Mouse (Mus musculus) duodenum, adult 2 months (tissue): ENCODE measurements around the gene Olfr538. TPM values are rescaled to one million over a fixed set of nuclear protein-coding genes. Genes with fewer than 3 reads are reported as not detected.

Experiments used
- polyA plus RNA-seq: library from polyadenylated mRNA; depleted of rRNA; stranded (reverse); fragments of >200 nt; gene quantifications from 2 replicates; pipeline ENCODE4 v1.2.3, GENCODE M21; 2012; ENCODE audit warnings: low replicate concordance; rRNA removed

The Olfr538 gene
- polyA plus RNA-seq, result not detected in 2 replicates

DNA sequence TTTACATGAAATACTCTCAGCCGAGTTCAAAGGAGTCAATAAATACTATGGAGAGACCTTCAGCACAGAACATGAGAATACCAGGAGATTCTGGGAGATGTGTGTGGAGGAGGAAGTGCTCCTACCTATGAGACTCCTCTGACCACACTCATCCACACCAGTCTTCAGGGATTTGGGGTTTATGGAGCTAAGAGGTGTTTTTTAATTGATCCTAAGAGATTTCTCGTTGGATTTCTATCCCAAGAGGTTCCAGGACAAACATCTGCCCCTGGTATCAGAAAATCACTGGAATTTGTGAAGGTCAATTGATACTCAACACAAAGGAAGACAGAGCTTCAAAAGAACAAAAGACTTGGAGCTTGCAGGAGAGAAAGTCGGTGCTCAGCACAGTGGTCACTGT, at the start of gene Olfr538:
TSS of gene Olfr538 (plus strand) at position 301 of the 400 bp plus-strand sequence.

DNA sequence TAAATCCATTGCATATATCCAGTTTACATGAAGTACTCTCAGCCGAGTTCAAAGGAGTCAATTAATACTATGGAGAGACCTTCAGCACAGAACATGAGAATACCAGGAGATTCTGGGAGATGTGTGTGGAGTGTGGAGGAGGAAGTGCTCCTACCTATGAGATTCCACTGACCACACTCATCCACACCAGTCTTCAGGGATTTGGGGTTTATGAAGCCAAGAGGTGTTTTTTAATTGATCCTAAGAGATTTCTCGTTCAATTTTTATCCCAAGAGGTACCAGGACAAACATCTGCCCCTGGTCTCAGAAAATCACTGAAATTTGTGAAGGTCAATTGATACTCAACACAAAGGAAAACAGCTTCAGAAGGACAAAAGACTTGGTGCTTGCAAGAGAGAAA, 33.3 kb downstream of the Olfr538 start, which contains the start of gene Olfr46:
TSS of gene Olfr46 (plus strand) at position 301 of the 400 bp plus-strand sequence.

Other genes with a start within 250 kb of the Olfr538 start
- not detected in 2 replicates for gene Olfr525, start 247.0 kb upstream of the Olfr538 start, polyA plus RNA-seq
- not detected in 2 replicates for gene Olfr527, start 233.9 kb upstream of the Olfr538 start, polyA plus RNA-seq
- gene Olfr60, start 206.2 kb upstream of the Olfr538 start, polyA plus RNA-seq, result 0.41 and 0.62 TPM in 2 replicates
- gene Olfr530, start 191.6 kb upstream of the Olfr538 start, polyA plus RNA-seq, result 0.13 TPM in 1 of 2 replicates, not detected in the other
- gene Olfr531, start 165.0 kb upstream of the Olfr538 start, polyA plus RNA-seq, result not detected in 2 replicates
- not detected in 2 replicates for gene Olfr532, start 146.2 kb upstream of the Olfr538 start, polyA plus RNA-seq
- gene Olfr533, start 104.5 kb upstream of the Olfr538 start, polyA plus RNA-seq, result not detected in 2 replicates
- gene Olfr535, start 83.7 kb upstream of the Olfr538 start, polyA plus RNA-seq, result not detected in 2 replicates
- gene Olfr536, start 60.5 kb upstream of the Olfr538 start, polyA plus RNA-seq, result not detected in 2 replicates
- not detected in 2 replicates for gene Olfr46, start 33.4 kb downstream of the Olfr538 start, polyA plus RNA-seq
- not detected in 2 replicates for gene Olfr61, start 61.1 kb downstream of the Olfr538 start, polyA plus RNA-seq
- gene Olfr53, start 78.6 kb downstream of the Olfr538 start, polyA plus RNA-seq, result not detected in 2 replicates
- gene Olfr539, start 92.0 kb downstream of the Olfr538 start, polyA plus RNA-seq, result not detected in 2 replicates
- not detected in 2 replicates for gene Olfr45, start 114.1 kb downstream of the Olfr538 start, polyA plus RNA-seq
- not detected in 2 replicates for gene Olfr541, start 129.4 kb downstream of the Olfr538 start, polyA plus RNA-seq
- gene Cyp2e1, start 195.9 kb downstream of the Olfr538 start, polyA plus RNA-seq, result 0.25 and 0.65 TPM in 2 replicates
- gene Syce1, start 220.0 kb downstream of the Olfr538 start, polyA plus RNA-seq, result not detected in 2 replicates